Mouse (Mus musculus): ENCODE measurements around the gene Dnmt1. TPM values are rescaled to one million over a fixed set of nuclear protein-coding genes. Genes with fewer than 3 reads are reported as not detected.
A peak's percentile ranks its signal among the peaks of the same experiment; 100 is the strongest.

The Dnmt1 gene
- total and polyA plus RNA-seq, 3 experiments = 89.9 to 145 (median 121) TPM

DNA sequence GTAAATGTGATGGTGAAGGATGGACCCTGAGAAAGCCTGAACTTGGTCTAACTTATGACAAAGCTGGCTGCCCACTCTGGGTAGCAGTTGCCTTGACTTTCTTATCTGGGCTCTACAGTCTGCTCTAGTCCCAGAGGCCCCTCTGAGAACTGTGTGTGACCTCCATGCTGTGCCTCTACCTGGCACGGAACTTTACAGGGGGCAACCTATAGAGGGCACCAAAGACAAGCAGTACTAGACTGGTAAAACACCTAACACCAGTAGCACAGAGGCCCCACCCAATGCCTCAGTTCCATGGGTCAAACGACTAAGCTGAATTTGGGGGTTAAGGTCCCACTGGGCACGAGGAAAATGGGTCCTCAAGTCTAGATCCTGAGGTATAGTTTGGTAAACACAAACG, 43.5 kb downstream of the Dnmt1 start:
- Histone ChIP-seq H3K4me1 (ENCODE audit: control insufficient read depth in 1 of 2, insufficient read depth in 2 of 2) (no peaks in the 10 kb centered on the region), H3K27me3 (replicated peaks) (no peaks in the 10 kb centered on the region), H3K9me3 (replicated peaks; ENCODE audit: low read length) (no peaks in the 10 kb centered on the region), H3K79me2 (replicated peaks; ENCODE audit: control insufficient read depth, extremely low read depth, insufficient read depth, poor library complexity, severe bottlenecking) (no peaks in the 10 kb centered on the region), H3K4me3 (replicated peaks in 1 of 3; ENCODE audit: low read depth in 2 of 3, low read length in 2 of 3, poor library complexity in 1 of 3) (no peak overlapping the region), H3K27ac (ENCODE audit: insufficient read depth, low read depth) (no peak overlapping the region), H3K4me2 (ENCODE audit: insufficient read depth, low read depth, poor library complexity, severe bottlenecking) (no peak overlapping the region), H3K9ac (ENCODE audit: insufficient read depth, low read depth) (no peak overlapping the region), H3K36me3 (replicated peaks in 1 of 2; ENCODE audit: control insufficient read depth in 1 of 2, insufficient read depth in 1 of 2, low read length in 1 of 2) (peaks cover 96 to 100% of the 10 kb centered on the region in 2 experiments)
- dilution Hi-C loops (cut with MboI; ENCODE audit: extremely low pct_ligation_motif_present, extremely low pct_unique_long_range_greater_than_20kb, low sequenced_read_pairs) = no loop called here
- peak; percentile 51 for DNase-seq (ENCODE audit: extremely low read depth)
- in situ Hi-C loops (cut with MboI; ENCODE audit: low pct_ligation_motif_present, low pct_unique_long_range_greater_than_20kb, low sequenced_read_pairs) = no loop called here
- no peak for TF ChIP-seq MAX (IDR thresholded peaks at IDR 0.05; ENCODE audit: low read length)
- TF ChIP-seq SMC3 (IDR thresholded peaks at IDR 0.05; ENCODE audit: low read depth, low read length) = peak; percentile 39
- TF ChIP-seq RAD21 (IDR thresholded peaks at IDR 0.05; ENCODE audit: low read depth, low read length) = peak; percentile 61
- TF ChIP-seq CTCF (conservative IDR thresholded peaks at IDR 0.05 in 1 of 2, IDR thresholded peaks at IDR 0.05 in 1 of 2; ENCODE audit: low read depth in 2 of 2, low read length in 2 of 2) = peak in 1 of 2 experiments; percentile 68; a peak in 2 of 4 replicates

DNA sequence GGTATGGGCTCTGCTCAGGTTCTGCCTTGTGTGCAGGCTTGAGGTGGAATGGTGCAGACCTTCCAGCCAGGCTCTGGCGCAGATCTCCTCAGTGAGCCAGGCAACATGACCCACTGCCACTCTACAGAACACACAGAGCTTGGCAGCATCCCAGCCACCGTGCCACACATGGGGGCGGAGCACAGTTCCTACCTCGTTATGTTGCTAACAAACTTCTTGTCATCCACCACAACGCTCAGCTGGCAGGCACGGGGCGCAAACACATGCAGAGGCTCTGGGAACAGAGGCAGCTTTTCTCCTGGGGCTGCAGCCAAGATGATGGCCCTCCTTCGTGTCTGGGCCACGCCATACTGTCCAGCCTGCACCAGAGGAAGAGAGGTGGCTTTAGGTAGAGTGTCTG, 49.7 kb downstream of the Dnmt1 start:
- no peak overlapping the region for H3K4me2 ChIP-seq (ENCODE audit: insufficient read depth, low read depth, poor library complexity, severe bottlenecking)
- H3K36me3 ChIP-seq (replicated peaks in 1 of 2; ENCODE audit: control insufficient read depth in 1 of 2, insufficient read depth in 1 of 2, low read length in 1 of 2) = peaks cover 93 to 100% of the 10 kb centered on the region in 2 experiments
- H3K27me3 ChIP-seq (replicated peaks) = no peaks in the 10 kb centered on the region
- no peaks in the 10 kb centered on the region for H3K79me2 ChIP-seq (replicated peaks; ENCODE audit: control insufficient read depth, extremely low read depth, insufficient read depth, poor library complexity, severe bottlenecking)
- H3K9ac ChIP-seq (ENCODE audit: insufficient read depth, low read depth) = no peak overlapping the region
- no peak overlapping the region for H3K27ac ChIP-seq (ENCODE audit: insufficient read depth, low read depth)
- H3K9me3 ChIP-seq (replicated peaks; ENCODE audit: low read length) = no peaks in the 10 kb centered on the region
- no peak overlapping the region for H3K4me3 ChIP-seq (replicated peaks in 1 of 3; ENCODE audit: low read depth in 2 of 3, low read length in 2 of 3, poor library complexity in 1 of 3)
- DNase-seq (ENCODE audit: extremely low read depth) = no peak
- H3K4me1 ChIP-seq (ENCODE audit: control insufficient read depth in 1 of 2, insufficient read depth in 2 of 2) = no peaks in the 10 kb centered on the region
- TF ChIP-seq RAD21 (IDR thresholded peaks at IDR 0.05; ENCODE audit: low read depth, low read length) (no peak), MAZ (IDR thresholded peaks at IDR 0.05; ENCODE audit: low read depth, low read length) (no peak), EP300 (IDR thresholded peaks at IDR 0.05; ENCODE audit: low read length) (no peak), CTCF (conservative IDR thresholded peaks at IDR 0.05 in 1 of 2, IDR thresholded peaks at IDR 0.05 in 1 of 2; ENCODE audit: low read depth in 2 of 2, low read length in 2 of 2) (no peak), POLR2A (IDR thresholded peaks at IDR 0.05; ENCODE audit: low read depth, low read length) (no peak), CHD1 (IDR thresholded peaks at IDR 0.05; ENCODE audit: low read depth, low read length) (no peak), TBP (conservative IDR thresholded peaks at IDR 0.05; ENCODE audit: low read depth, low read length) (no peak), HCFC1 (IDR thresholded peaks at IDR 0.05; ENCODE audit: low read depth, low read length) (no peak), NRF1 (IDR thresholded peaks at IDR 0.05; ENCODE audit: low read depth, low read length) (no peak), ZNF384 (IDR thresholded peaks at IDR 0.05; ENCODE audit: low read depth, low read length) (no peak)
- in situ Hi-C loops (cut with MboI; ENCODE audit: low pct_ligation_motif_present, low pct_unique_long_range_greater_than_20kb, low sequenced_read_pairs) = no loop called here
- dilution Hi-C loops (cut with MboI; ENCODE audit: extremely low pct_ligation_motif_present, extremely low pct_unique_long_range_greater_than_20kb, low sequenced_read_pairs) = no loop called here

DNA sequence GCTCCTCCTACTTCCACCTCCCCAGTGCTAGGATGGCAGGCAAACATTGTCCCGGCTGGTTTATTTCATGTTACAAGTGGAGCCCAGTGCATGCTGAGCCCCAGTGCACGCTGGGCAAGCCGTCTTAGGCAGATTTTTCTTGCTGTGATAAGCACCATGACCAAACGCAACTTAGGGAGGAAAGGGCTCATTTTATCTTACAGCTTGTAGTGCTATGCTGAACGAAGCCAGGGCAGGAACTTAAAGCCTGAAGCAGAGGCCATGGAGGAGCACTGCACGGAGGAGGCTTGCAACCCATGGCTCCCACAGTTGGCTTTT, 57.6 kb downstream of the Dnmt1 start:
- DNase-seq (ENCODE audit: extremely low read depth) = no peak

More for the DNA sequence above, 57.6 kb downstream of the Dnmt1 start:
- dilution Hi-C loops (cut with MboI; ENCODE audit: extremely low pct_ligation_motif_present, extremely low pct_unique_long_range_greater_than_20kb, low sequenced_read_pairs) = no loop called here
- H3K4me1 ChIP-seq (ENCODE audit: control insufficient read depth in 1 of 2, insufficient read depth in 2 of 2) = peaks cover 2 to 5% of the 10 kb centered on the region in 2 experiments
- TF ChIP-seq RCOR1 (conservative IDR thresholded peaks at IDR 0.05; ENCODE audit: low read depth, low read length) (no peak), POLR2AphosphoS2 (IDR thresholded peaks at IDR 0.05; ENCODE audit: low read depth, low read length) (no peak), JUN (IDR thresholded peaks at IDR 0.05; ENCODE audit: insufficient read depth, low read depth, low read length) (no peak), HCFC1 (IDR thresholded peaks at IDR 0.05; ENCODE audit: low read depth, low read length) (no peak), ZMIZ1 (IDR thresholded peaks at IDR 0.05; ENCODE audit: low read depth, low read length) (no peak), ZC3H11A (IDR thresholded peaks at IDR 0.05; ENCODE audit: low read depth, low read length) (no peak), BHLHE40 (IDR thresholded peaks at IDR 0.05; ENCODE audit: low read depth, low read length) (no peak), UBTF (IDR thresholded peaks at IDR 0.05; ENCODE audit: low read depth, low read length) (no peak), MYC (IDR thresholded peaks at IDR 0.05; ENCODE audit: low read depth, low read length) (no peak), NELFE (IDR thresholded peaks at IDR 0.05; ENCODE audit: low read depth, low read length) (no peak), NRF1 (IDR thresholded peaks at IDR 0.05; ENCODE audit: low read depth, low read length) (no peak), ZNF384 (IDR thresholded peaks at IDR 0.05; ENCODE audit: low read depth, low read length) (no peak)
- no peaks in the 10 kb centered on the region for H3K9me3 ChIP-seq (replicated peaks; ENCODE audit: low read length)
- no peaks in the 10 kb centered on the region for H3K27me3 ChIP-seq (replicated peaks)
- H3K36me3 ChIP-seq (replicated peaks in 1 of 2; ENCODE audit: control insufficient read depth in 1 of 2, insufficient read depth in 1 of 2, low read length in 1 of 2) = peaks cover 27 to 43% of the 10 kb centered on the region in 2 experiments
- in situ Hi-C loops (cut with MboI; ENCODE audit: low pct_ligation_motif_present, low pct_unique_long_range_greater_than_20kb, low sequenced_read_pairs) = loop anchor here (5.0 kb wide), 1 partner anchor 100 kb away; the partner anchor contains the start of gene Mrpl4
- H3K79me2 ChIP-seq (replicated peaks; ENCODE audit: control insufficient read depth, extremely low read depth, insufficient read depth, poor library complexity, severe bottlenecking) = peaks cover 13% of the 10 kb centered on the region
- H3K27ac ChIP-seq (ENCODE audit: insufficient read depth, low read depth) = no peak overlapping the region
- H3K4me2 ChIP-seq (ENCODE audit: insufficient read depth, low read depth, poor library complexity, severe bottlenecking) = no peak overlapping the region
- H3K9ac ChIP-seq (ENCODE audit: insufficient read depth, low read depth) = no peak overlapping the region
- H3K4me3 ChIP-seq (replicated peaks in 1 of 3; ENCODE audit: low read depth in 2 of 3, low read length in 2 of 3, poor library complexity in 1 of 3) = no peak overlapping the region

All from CH12.LX (cell line).